In genomic region chr19:5935266-5935665, GRCm38 (mm10) we compare ENCODE assay signal across 9 mouse cellular contexts. TPM values are rescaled to one million over a fixed set of nuclear protein-coding genes. Genes with fewer than 3 reads are reported as not detected.
A peak's percentile ranks its signal among the peaks of the same experiment; 100 is the strongest.
DNase-seq lines count a peak whose midpoint lies in the region; ATAC-seq lines count a peak whose summit lies in the region.
"Had no signal": no experiment of that assay in that cellular context is flagged by ENCODE, and none has a peak within 500 bp of the region (broad histone marks: within the 10 kb centered on the region; RNA-seq: fewer than 3 reads in every experiment).

No protein-coding gene starts in this region.

- ATAC-seq in heart, embryonic 11.5 days (replicated peaks; ENCODE audit: insufficient number of reproducible peaks, low FRiP score, low TSS enrichment): peak; percentile 70
- 0 out of 2 replicates have a peak, but pooled peaks have one; percentile 26 for ATAC-seq in limb, embryonic 12.5 days (ENCODE audit: insufficient number of reproducible peaks, insufficient read depth, low FRiP score, low TSS enrichment, low read depth)

- 8% methylated on average over 3 of the region's 3 CpGs for WGBS in heart, embryonic 11.5 days (ENCODE audit: insufficient replicate concordance)
- 28% methylated on average over 3 of the region's 3 CpGs for WGBS in limb, embryonic 12.5 days

- no peaks in the 10 kb centered on the region for H3K9me3 ChIP-seq in heart, embryonic 11.5 days (replicated peaks; ENCODE audit: control insufficient read depth, low read length)
- H3K9me3 ChIP-seq in limb, embryonic 12.5 days: no peaks in the 10 kb centered on the region

- no peaks in the 10 kb centered on the region for H3K36me3 ChIP-seq in heart, embryonic 11.5 days (ENCODE audit: control insufficient read depth, insufficient read depth, low read length)
- H3K36me3 ChIP-seq in limb, embryonic 12.5 days: peaks cover 12% of the 10 kb centered on the region

- no peaks in the 10 kb centered on the region for H3K27me3 ChIP-seq in heart, embryonic 11.5 days (ENCODE audit: control insufficient read depth, insufficient read depth, low read length)
- peaks cover 3% of the 10 kb centered on the region; the same call in 1 of the 2 replicates for H3K27me3 ChIP-seq in limb, embryonic 12.5 days

- H3K4me3 ChIP-seq in heart, embryonic 11.5 days (ENCODE audit: low read depth, low read length): no peak overlapping the region
- H3K4me3 ChIP-seq in limb, embryonic 12.5 days (replicated peaks): no peak overlapping the region

- 0 out of 2 replicates have a peak overlapping the region, but pooled peaks have one; percentile 30 for H3K9ac ChIP-seq in heart, embryonic 11.5 days (ENCODE audit: low read depth, low read length)
- peak overlapping the region; percentile 27 for H3K9ac ChIP-seq in limb, embryonic 12.5 days (replicated peaks)

- H3K4me2 ChIP-seq in heart, embryonic 11.5 days: peak overlapping the region; percentile 29; the same call in 1 of the 2 replicates
- H3K4me2 ChIP-seq in limb, embryonic 12.5 days: no peak overlapping the region

- DNase-seq in ovary, postnatal 36 days (ENCODE audit: low spot score): peak; percentile 46
- no peak for DNase-seq in ovary, postnatal 10 days (ENCODE audit: low spot score)
- peak; percentile 52 for DNase-seq in urinary bladder, postnatal 25 days (ENCODE audit: low spot score)
- DNase-seq in right cerebral cortex, postnatal 4 days: no peak
- no peak for DNase-seq in frontal cortex, postnatal 10 days (ENCODE audit: low spot score in 2 of 2)
- no peak for DNase-seq in neural tube, embryonic 10.5 days (ENCODE audit: extremely low spot score, low spot score)
- DNase-seq: layer of hippocampus, adult 9-11 months had no signal

- peaks cover 30% of the 10 kb centered on the region for H3K4me1 ChIP-seq in heart, embryonic 11.5 days (ENCODE audit: control insufficient read depth, insufficient read depth, low read length)
- H3K4me1 ChIP-seq in limb, embryonic 12.5 days (replicated peaks): peaks cover 11% of the 10 kb centered on the region

- H3K27ac ChIP-seq in heart, embryonic 11.5 days (ENCODE audit: low read depth, low read length): peak overlapping the region; percentile 74
- 0 out of 2 replicates have a peak overlapping the region, but pooled peaks have one; percentile 29 for H3K27ac ChIP-seq in limb, embryonic 12.5 days

RNA-seq across cellular contexts. Expression of gene Cdc42ep2, which starts 10.7 kb away (rescaled TPM):
- 6.3 and 7.6 TPM in 2 replicates for polyA plus RNA-seq in heart, embryonic 11.5 days (2014; fragmentation: Nextera tagmentation; extraction: Ambion mirVana)
- polyA plus RNA-seq in limb, embryonic 12.5 days (2016; fragmentation: Nextera tagmentation; extraction: Ambion mirVana): 2.7 and 3.0 TPM in 2 replicates

RNA-seq across cellular contexts. Expression of gene Dpf2, which starts 22.5 kb away (rescaled TPM):
- polyA plus RNA-seq in heart, embryonic 11.5 days (2014; fragmentation: Nextera tagmentation; extraction: Ambion mirVana): 105 and 119 TPM in 2 replicates
- 192 and 199 TPM in 2 replicates for polyA plus RNA-seq in limb, embryonic 12.5 days (2016; fragmentation: Nextera tagmentation; extraction: Ambion mirVana)

RNA-seq across cellular contexts. Expression of gene Pola2, which starts 28.7 kb away (rescaled TPM):
- polyA plus RNA-seq in heart, embryonic 11.5 days (2014; fragmentation: Nextera tagmentation; extraction: Ambion mirVana): 58.9 and 59.2 TPM in 2 replicates
- 91.5 and 91.9 TPM in 2 replicates for polyA plus RNA-seq in limb, embryonic 12.5 days (2016; fragmentation: Nextera tagmentation; extraction: Ambion mirVana)

RNA-seq across cellular contexts. Expression of gene Tigd3, which starts 41.3 kb away (rescaled TPM):
- polyA plus RNA-seq in heart, embryonic 11.5 days (2014; fragmentation: Nextera tagmentation; extraction: Ambion mirVana): 1.5 and 2.6 TPM in 2 replicates
- 5.5 and 6.6 TPM in 2 replicates for polyA plus RNA-seq in limb, embryonic 12.5 days (2016; fragmentation: Nextera tagmentation; extraction: Ambion mirVana)

RNA-seq across cellular contexts. Expression of gene Slc22a20, which starts 50.7 kb away (rescaled TPM):
- polyA plus RNA-seq in heart, embryonic 11.5 days (2014; fragmentation: Nextera tagmentation; extraction: Ambion mirVana): not detected in 2 replicates
- polyA plus RNA-seq in limb, embryonic 12.5 days (2016; fragmentation: Nextera tagmentation; extraction: Ambion mirVana): not detected in 2 replicates

Comparison
In these comparisons a context has a peak if more than half of its experiments do, and no peak if none do; other contexts are left out.
1. DNase-seq: peak in ovary, postnatal 36 days (single experiment) and urinary bladder, postnatal 25 days (single experiment); none in ovary, postnatal 10 days (single experiment), right cerebral cortex, postnatal 4 days (single experiment), frontal cortex, postnatal 10 days (0 of 2) and neural tube, embryonic 10.5 days (single experiment).